Mouse (Mus musculus): ENCODE measurements at regions not wholly inside any gene's neighbourhood (a gene's known extent, or its start where the extent isn't known, plus 50 kb on each side); places are given as distances from the start of the nearest gene placed in this dataset.
A peak's percentile ranks its signal among the peaks of the same experiment; 100 is the strongest.

- Histone ChIP-seq H3K27ac (no peak overlapping the region), H3K4me3 (no peak overlapping the region)
- DNase-seq, result no peak
- no peak for TF ChIP-seq CTCF (IDR thresholded peaks at IDR 0.05)
- intact Hi-C loops (cut with DNase I), result loop anchor here (10.0 kb wide), 1 partner anchor 168 kb away; no protein-coding TSS in a partner anchor
Observed at GRCm38 (mm10) chr15:62162648-62163194, 1239.9 kb upstream of the A1bg start.

DNA sequence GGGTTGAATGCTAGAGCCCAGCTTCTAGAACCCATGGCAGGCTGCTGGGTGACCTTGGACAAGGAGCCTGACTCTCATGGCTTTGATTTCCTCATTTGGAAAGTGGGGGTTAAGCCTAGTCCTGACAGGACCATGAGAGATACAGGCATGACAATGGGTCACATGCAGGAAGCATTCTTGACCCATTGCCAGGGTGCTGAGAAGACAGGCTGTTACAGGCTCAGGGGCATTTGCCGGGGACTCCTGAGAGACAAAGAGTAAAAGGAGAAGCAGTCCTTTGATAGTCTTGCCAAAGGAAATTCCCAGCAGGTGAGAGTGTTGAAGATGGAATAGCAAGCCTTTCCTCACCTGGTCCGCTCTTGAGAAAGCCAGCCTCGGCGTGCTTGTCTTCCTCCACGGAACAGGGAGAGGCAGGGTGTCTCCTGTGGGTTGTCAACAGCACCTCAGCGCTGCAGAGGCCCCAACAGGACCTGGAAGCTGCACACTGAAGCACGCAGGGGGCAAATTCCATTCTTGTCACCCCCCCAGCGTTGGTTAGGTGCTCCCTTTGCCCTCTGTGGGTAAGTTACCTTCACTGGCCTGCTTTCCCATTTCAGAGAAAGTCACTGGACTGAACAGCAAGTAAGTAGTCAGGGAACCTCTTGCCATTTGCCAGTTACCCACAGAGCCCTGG, 1239.3 kb upstream of the A1bg start:
- no peak for DNase-seq
- Histone ChIP-seq H3K4me3 (no peak overlapping the region), H3K27ac (no peak overlapping the region)

DNA sequence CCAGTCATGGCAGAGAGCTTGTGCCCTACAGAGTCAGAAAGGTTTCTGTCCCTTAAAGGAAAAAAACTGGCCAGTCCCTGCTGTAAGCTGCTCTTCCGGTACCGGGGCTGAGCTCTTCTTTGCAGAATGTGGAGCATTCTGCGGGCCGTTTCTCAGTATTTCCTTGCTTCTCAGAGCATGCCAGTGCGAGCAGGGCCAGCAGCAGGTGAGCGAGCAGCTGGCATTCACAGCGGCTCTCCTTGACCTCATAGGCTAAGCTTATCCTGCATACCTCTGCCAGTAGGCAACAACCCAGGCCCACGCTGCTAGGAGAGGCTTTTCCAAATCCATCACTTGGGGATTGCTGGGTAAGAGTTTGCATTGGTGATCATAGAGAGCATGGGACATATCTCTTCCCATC, 1238.2 kb upstream of the A1bg start:
- TF ChIP-seq CTCF (IDR thresholded peaks at IDR 0.05), result no peak
- DNase-seq, result peak; percentile 71
- intact Hi-C loops (cut with DNase I), result loop anchor here (10.0 kb wide), 1 partner anchor 166 kb away; no protein-coding TSS in a partner anchor
- Histone ChIP-seq H3K27ac (peak overlapping the region; percentile 41), H3K4me3 (0 out of 2 replicates have a peak overlapping the region, but pooled peaks have one; percentile 21)

More for the DNA sequence above, 1239.3 kb upstream of the A1bg start:
- no peak for TF ChIP-seq CTCF (IDR thresholded peaks at IDR 0.05)
- intact Hi-C loops (cut with DNase I), result loop anchor here (10.0 kb wide), 1 partner anchor 167 kb away; no protein-coding TSS in a partner anchor

- TF ChIP-seq CTCF (IDR thresholded peaks at IDR 0.05), result no peak
- no peak overlapping the region for H3K27ac ChIP-seq
Observed at GRCm38 (mm10) chr15:62158875-62159675, 1236.3 kb upstream of the A1bg start.

GRCm38 (mm10) chr15:62157200-62158033, 1234.6 kb upstream of the A1bg start:
- peak overlapping the region; percentile 40; the same call in 1 of the 2 replicates for H3K27ac ChIP-seq
- TF ChIP-seq CTCF (IDR thresholded peaks at IDR 0.05), result no peak
- intact Hi-C loops (cut with DNase I), result no loop called here
- no peak overlapping the region for H3K4me3 ChIP-seq
- DNase-seq, result peak; percentile 53

More at GRCm38 (mm10) chr15:62158875-62159675, 1236.3 kb upstream of the A1bg start:
- no peak for DNase-seq
- intact Hi-C loops (cut with DNase I), result no loop called here
- H3K4me3 ChIP-seq, result no peak overlapping the region

DNA sequence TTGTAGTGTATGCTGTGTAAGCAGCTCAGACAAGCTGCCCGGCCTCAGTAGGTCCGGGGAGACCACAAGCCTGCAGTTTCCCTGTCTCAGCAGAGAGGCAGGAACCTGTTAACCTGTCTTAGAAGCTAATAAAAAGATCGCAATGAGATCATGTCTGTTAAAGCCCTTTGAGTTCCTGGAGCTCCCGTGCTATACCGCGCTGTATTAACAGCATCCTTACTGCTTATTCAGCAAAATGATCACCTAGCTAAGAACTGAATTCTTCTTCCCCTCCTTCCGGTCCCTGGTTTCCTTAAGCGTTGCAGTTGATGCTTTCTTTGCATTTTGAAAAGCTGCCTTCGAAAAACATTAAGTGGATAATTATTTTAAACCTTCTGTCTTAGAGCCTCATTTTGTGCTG, 1230.4 kb upstream of the A1bg start:
- intact Hi-C loops (cut with DNase I), result no loop called here
- DNase-seq, result no peak
- no peak overlapping the region for H3K27ac ChIP-seq
- no peak for TF ChIP-seq CTCF (IDR thresholded peaks at IDR 0.05)
- no peak overlapping the region for H3K4me3 ChIP-seq

DNA sequence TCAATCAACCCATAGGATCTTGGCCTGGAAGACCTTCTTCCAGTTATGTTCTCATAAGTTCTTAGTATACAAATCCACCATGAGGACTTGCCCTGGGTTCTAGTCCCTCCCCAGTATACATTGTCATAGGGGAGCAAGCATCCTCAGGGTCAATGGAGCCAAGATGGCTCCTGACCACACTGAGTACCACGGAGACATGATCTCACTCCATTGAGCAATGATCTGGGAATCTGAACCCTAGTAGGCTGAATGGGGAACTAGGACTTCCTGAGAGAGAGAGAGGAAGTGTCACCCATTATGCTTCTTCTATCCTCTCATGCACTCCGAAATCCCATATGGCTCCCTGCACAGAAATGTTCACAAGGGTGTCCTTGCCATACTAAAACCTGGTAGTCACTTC, 1229.3 kb upstream of the A1bg start:
- no peak overlapping the region for H3K4me3 ChIP-seq
- H3K27ac ChIP-seq, result no peak overlapping the region
- intact Hi-C loops (cut with DNase I), result no loop called here
- no peak for DNase-seq
- no peak for TF ChIP-seq CTCF (IDR thresholded peaks at IDR 0.05)

DNA sequence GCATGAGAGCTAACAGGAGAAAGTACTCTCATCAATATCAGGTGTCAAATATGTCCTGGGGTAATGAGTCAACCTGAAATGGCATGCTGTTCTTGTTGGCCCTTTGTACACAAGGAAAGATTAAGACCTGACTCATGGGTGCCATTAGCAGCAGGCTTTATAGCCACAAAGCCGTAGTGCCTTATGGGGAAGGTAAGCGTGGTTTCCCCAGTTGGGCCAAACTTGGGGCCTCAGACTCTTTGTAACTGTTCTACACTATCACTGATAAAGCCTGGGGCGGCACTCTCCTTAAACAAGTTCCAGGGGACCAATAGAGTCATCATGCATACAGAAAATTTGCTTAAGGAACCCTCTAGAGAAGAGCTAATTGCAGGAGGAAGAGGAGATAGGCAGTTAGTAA, 1228.9 kb upstream of the A1bg start:
- intact Hi-C loops (cut with DNase I), result no loop called here
- TF ChIP-seq CTCF (IDR thresholded peaks at IDR 0.05), result no peak

DNA sequence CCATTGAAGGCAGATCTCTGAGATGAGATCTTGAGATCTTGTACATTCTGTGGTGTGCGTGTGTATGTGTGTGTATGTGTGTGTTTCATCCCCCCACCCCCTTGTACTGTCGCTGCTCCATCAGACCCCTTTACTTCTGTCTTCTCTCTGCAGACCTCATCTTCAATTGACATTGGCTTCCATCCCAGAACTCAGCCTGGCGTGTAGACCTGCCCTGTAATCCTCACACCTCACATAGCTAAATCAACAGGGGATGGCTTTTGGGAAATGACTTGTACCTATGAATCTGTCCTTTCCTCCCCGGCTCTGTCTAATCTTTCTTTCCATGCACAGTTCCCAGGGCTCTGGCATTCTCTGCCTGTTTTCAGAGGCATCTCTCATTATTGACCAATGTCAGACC, 1227.5 kb upstream of the A1bg start:
- intact Hi-C loops (cut with DNase I), result no loop called here
- DNase-seq, result no peak
- no peak overlapping the region for H3K4me3 ChIP-seq
- no peak overlapping the region for H3K27ac ChIP-seq
- TF ChIP-seq CTCF (IDR thresholded peaks at IDR 0.05), result no peak

More for the DNA sequence above, 1228.9 kb upstream of the A1bg start:
- H3K4me3 ChIP-seq, result no peak overlapping the region
- no peak for DNase-seq
- no peak overlapping the region for H3K27ac ChIP-seq

GRCm38 (mm10) chr15:62148680-62149237, 1225.9 kb upstream of the A1bg start:
- TF ChIP-seq CTCF (IDR thresholded peaks at IDR 0.05), result no peak
- Histone ChIP-seq H3K27ac (no peak overlapping the region), H3K4me3 (no peak overlapping the region)
- DNase-seq, result no peak
- intact Hi-C loops (cut with DNase I), result no loop called here

DNA sequence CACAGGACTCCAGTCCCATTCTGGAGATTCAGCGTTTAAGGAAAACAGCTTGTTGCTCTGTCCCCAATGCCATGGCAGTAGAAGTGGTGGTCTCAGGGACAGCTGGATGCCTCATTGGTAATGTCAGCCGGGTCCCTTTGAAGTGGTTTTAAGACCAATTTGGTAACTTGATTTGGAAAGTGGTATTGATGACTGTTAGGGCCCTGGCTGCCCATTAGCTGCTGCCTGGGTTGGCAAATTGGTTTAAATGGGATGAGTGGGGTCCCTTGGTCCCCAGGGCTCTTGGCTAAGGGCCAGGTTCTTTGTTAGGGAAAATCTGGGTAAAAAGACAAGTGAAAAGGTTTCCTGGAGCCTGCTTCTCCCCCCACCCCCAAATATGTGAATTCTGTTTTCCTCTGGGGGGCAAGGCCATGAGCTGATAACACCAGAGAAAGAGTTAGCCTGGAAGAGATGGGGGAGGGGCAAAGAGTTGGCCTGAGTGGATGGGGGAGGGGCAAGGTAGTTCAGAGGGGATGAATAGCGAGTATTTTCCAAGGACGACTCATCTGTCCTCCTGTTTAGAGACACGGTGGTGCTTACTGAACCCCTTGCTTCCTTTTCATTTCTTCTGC, 1224.6 kb upstream of the A1bg start:
- Histone ChIP-seq H3K4me3 (no peak overlapping the region), H3K27ac (no peak overlapping the region)
- intact Hi-C loops (cut with DNase I), result no loop called here
- no peak for DNase-seq
- no peak for TF ChIP-seq CTCF (IDR thresholded peaks at IDR 0.05)
